Mouse (Mus musculus) liver, adult 2 months (tissue): ENCODE measurements around the gene Znrf1.

Experiments
- CTCF ChIP-seq: fragments of 200-500 bp; IDR thresholded peaks from 2 replicates; pipeline ENCODE4 v1.5.1; 2011; ENCODE audit warnings: low read depth, low read length, control low read depth
- POLR2A ChIP-seq: fragments of 200-500 bp; IDR thresholded peaks from 2 replicates; pipeline ENCODE4 v1.6.1; 2011; ENCODE audit warnings: low read length, control low read depth; ENCODE audit not compliant: insufficient read depth; ENCODE audit errors: extremely low read depth

GRCm38 (mm10) chr8:111643264-111644141, 107.6 kb downstream of the Znrf1 start, which contains the start of gene Zfp1:
- TF ChIP-seq CTCF (no peak), POLR2A (peak; percentile 91)
